Mouse (Mus musculus) G1E (cell line): ENCODE measurements around the gene Zfp426. TPM values are rescaled to one million over a fixed set of nuclear protein-coding genes. Genes with fewer than 3 reads are reported as not detected.

Source experiments
- ATAC-seq: 2 replicates; pipeline ENCODE4 v1.8.0; 2016; ENCODE audit warnings: mild to moderate bottlenecking; ENCODE audit not compliant: insufficient number of reproducible peaks, poor library complexity, low FRiP score, severe bottlenecking; ENCODE audit errors: extremely low read depth
- DNase-seq: peaks from one replicate; pipeline ENCODE4 v3.0.0; 2012; ENCODE audit warnings: low spot score
- H3K27me3 ChIP-seq: 2 replicates; pipeline ENCODE4 v1.6.1; 2012; ENCODE audit warnings: mild to moderate bottlenecking, low read length, inconsistent platforms; ENCODE audit not compliant: insufficient read depth
- H3K36me3 ChIP-seq: replicated peaks from 2 replicates; pipeline ENCODE3; 2012; ENCODE audit warnings: mild to moderate bottlenecking, inconsistent platforms
- H3K4me1 ChIP-seq: 2 replicates; pipeline ENCODE4 v1.6.1; 2012; ENCODE audit warnings: low read depth, low read length, inconsistent platforms, mixed read lengths; ENCODE audit not compliant: insufficient read depth
- H3K4me3 ChIP-seq: 2 replicates; pipeline ENCODE4 v1.5.1; 2012; ENCODE audit warnings: low read depth, mild to moderate bottlenecking, inconsistent platforms, low read length, moderate library complexity, mixed read lengths
- H3K9me3 ChIP-seq: replicated peaks from 2 replicates; pipeline ENCODE4 v1.6.1; 2012; ENCODE audit warnings: inconsistent platforms
- CTCF ChIP-seq: IDR thresholded peaks from 2 replicates; pipeline ENCODE4 v1.5.1; 2012; ENCODE audit warnings: low read depth, low read length, inconsistent platforms, mixed read lengths
- GATA1 ChIP-seq: IDR thresholded peaks from 2 replicates; pipeline ENCODE4 v1.6.1; 2012; ENCODE audit warnings: borderline replicate concordance, low read length, inconsistent platforms, mixed read lengths
- GATA2 ChIP-seq: IDR thresholded peaks from 2 replicates; pipeline ENCODE4 v1.6.1; 2012; ENCODE audit warnings: low read depth, low read length, inconsistent platforms, borderline replicate concordance
- POLR2AphosphoS5 ChIP-seq: IDR thresholded peaks from 2 replicates; pipeline ENCODE4 v1.6.1; 2012; ENCODE audit warnings: low read depth, low read length, inconsistent platforms; ENCODE audit not compliant: insufficient replicate concordance
- TAL1 ChIP-seq: conservative IDR thresholded peaks from 2 replicates; pipeline ENCODE4 v1.6.1; 2012; ENCODE audit warnings: low read depth, low read length, inconsistent platforms, mixed read lengths
- polyA plus RNA-seq: library from polyadenylated mRNA; stranded (reverse); fragments of >175 nt; gene quantifications from 2 replicates; pipeline ENCODE4 v1.2.3, GENCODE M21; 2012
- total RNA-seq, 2 experiments: library from RNA; stranded (forward) in 1 of 2; stranded (reverse) in 1 of 2; fragments of 200-1000 nt in 1 of 2; fragments of >200 nt in 1 of 2; fragmentation: Nextera tagmentation in 1 of 2; gene quantifications; 2 replicates each; pipeline ENCODE4 v1.2.3; 2014 to 2017

The Zfp426 gene
- total RNA-seq (2014; fragmentation: Nextera tagmentation) (43.1 and 46.0 TPM in 2 replicates), total RNA-seq (2017) (17.2 and 22.2 TPM in 2 replicates), polyA plus RNA-seq (2.4 and 4.1 TPM in 2 replicates)

GRCm38 (mm10) chr9:20492527-20493233 lies at the start of gene Zfp426:
Gene Zfp426, minus strand, starts transcription at chr9:20492746.
- ATAC-seq (peak; percentile 74), DNase-seq (peak; percentile 68)
- Histone ChIP-seq H3K9me3 (no peaks in the 10 kb centered on the region), H3K4me1 (peaks cover 35% of the 10 kb centered on the region), H3K27me3 (no peaks in the 10 kb centered on the region), H3K4me3 (peak within 1 kb of the TSS; percentile 91), H3K36me3 (peaks cover 47% of the 10 kb centered on the region)
- TF ChIP-seq POLR2AphosphoS5: no peak
- no peak for TF ChIP-seq GATA2
- TF ChIP-seq TAL1: no peak
- TF ChIP-seq CTCF: no peak
- no peak for TF ChIP-seq GATA1

GRCm38 (mm10) chr9:20536598-20536997 lies 44.1 kb upstream of the Zfp426 start:
- TF ChIP-seq GATA2 (no peak), TAL1 (no peak)
- no peak for ATAC-seq
- H3K36me3 ChIP-seq: no peaks in the 10 kb centered on the region

GRCm38 (mm10) chr9:20534326-20534926 lies 41.9 kb upstream of the Zfp426 start:
- no peak for ATAC-seq
- H3K4me1 ChIP-seq: peaks cover 12% of the 10 kb centered on the region

More at GRCm38 (mm10) chr9:20536598-20536997, 44.1 kb upstream of the Zfp426 start:
- Histone ChIP-seq H3K9me3 (no peaks in the 10 kb centered on the region), H3K4me1 (peaks cover 12% of the 10 kb centered on the region), H3K4me3 (no peak overlapping the region), H3K27me3 (peaks cover 28% of the 10 kb centered on the region)
- no peak for DNase-seq

GRCm38 (mm10) chr9:20521306-20521957 lies 28.9 kb upstream of the Zfp426 start, which contains the start of gene Zfp266:
Gene Zfp266, minus strand, starts transcription at chr9:20521417.
- H3K4me1 ChIP-seq: peaks cover 44% of the 10 kb centered on the region
- H3K9me3 ChIP-seq: no peaks in the 10 kb centered on the region
- TF ChIP-seq CTCF: no peak
- no peak for TF ChIP-seq TAL1
- TF ChIP-seq POLR2AphosphoS5: no peak
- no peak for TF ChIP-seq GATA1
- no peak for TF ChIP-seq GATA2
- peak within 1 kb of the TSS; percentile 87 for H3K4me3 ChIP-seq
- peaks cover 28% of the 10 kb centered on the region for H3K36me3 ChIP-seq
- ATAC-seq (peak; percentile 85), DNase-seq (peak; percentile 71)
- H3K27me3 ChIP-seq: no peaks in the 10 kb centered on the region

More at GRCm38 (mm10) chr9:20534326-20534926, 41.9 kb upstream of the Zfp426 start:
- H3K36me3 ChIP-seq: no peaks in the 10 kb centered on the region
- no peaks in the 10 kb centered on the region for H3K9me3 ChIP-seq
- H3K27me3 ChIP-seq: peaks cover 31% of the 10 kb centered on the region
- H3K4me3 ChIP-seq: no peak overlapping the region
- DNase-seq: no peak
- TF ChIP-seq POLR2AphosphoS5 (no peak), GATA1 (no peak), GATA2 (no peak), TAL1 (no peak), CTCF (no peak)

GRCm38 (mm10) chr9:20520531-20521210 lies 28.1 kb upstream of the Zfp426 start:
- TF ChIP-seq GATA2 (no peak), GATA1 (no peak), TAL1 (no peak), POLR2AphosphoS5 (no peak), CTCF (no peak)
- no peaks in the 10 kb centered on the region for H3K27me3 ChIP-seq
- H3K4me3 ChIP-seq: peak overlapping the region; percentile 87
- peaks cover 49% of the 10 kb centered on the region for H3K4me1 ChIP-seq
- DNase-seq (peak; percentile 5), ATAC-seq (no peak)
- peaks cover 35% of the 10 kb centered on the region for H3K36me3 ChIP-seq
- no peaks in the 10 kb centered on the region for H3K9me3 ChIP-seq

- no peak for TF ChIP-seq GATA2
- no peak for TF ChIP-seq GATA1
- H3K4me1 ChIP-seq: peaks cover 54% of the 10 kb centered on the region
- DNase-seq (no peak), ATAC-seq (no peak)
- H3K36me3 ChIP-seq: peaks cover 42% of the 10 kb centered on the region
- H3K27me3 ChIP-seq: no peaks in the 10 kb centered on the region
- H3K9me3 ChIP-seq: no peaks in the 10 kb centered on the region
- H3K4me3 ChIP-seq: peak overlapping the region; percentile 69
These were observed 27.4 kb upstream of the Zfp426 start for GRCm38 (mm10) chr9:20519949-20520348.
